Mouse (Mus musculus) left cerebral cortex, postnatal 36 days (tissue): ENCODE measurements around the gene Tcf7l2. TPM values are rescaled to one million over a fixed set of nuclear protein-coding genes. Genes with fewer than 3 reads are reported as not detected.

ENCODE experiments used
- DNase-seq, 2 experiments: peaks; one replicate each; pipeline ENCODE4 v3.0.0; 2021 to 2022; ENCODE audit warnings: low spot score in 2 of 2, mixed read lengths in 1 of 2
- intact Hi-C: fragments of 180-260 bp; cut with DNase I; formaldehyde crosslinking; loops from one replicate; pipeline ENCODE4 v1.15.1; 2025
- total RNA-seq, 2 experiments: library from RNA; stranded (reverse); gene quantifications; 2 replicates each; pipeline ENCODE4 v1.2.3; 2021

The Tcf7l2 gene
- 10 to 100 TPM in 1 of 2 experiments, 1 to 10 TPM in 1; 8.5 to 10.6 TPM for total RNA-seq

GRCm38 (mm10) chr19:55741439-55741928 lies at the start of gene Tcf7l2:
TSS of gene Tcf7l2 (plus strand) at chr19:55741820.
- DNase-seq, result peak; percentile 43 to 57
- intact Hi-C loops, result loop anchor here (5.0 kb wide), 2 partner anchors 156 to 329 kb away; no protein-coding TSS in a partner anchor

GRCm38 (mm10) chr19:55694651-55695050 lies 47.0 kb upstream of the Tcf7l2 start:
- intact Hi-C loops, result no loop called here
- DNase-seq, result no peak

- DNase-seq, result no peak
- intact Hi-C loops, result no loop called here
Observed at GRCm38 (mm10) chr19:55695418-55695817, 46.2 kb upstream of the Tcf7l2 start.

- intact Hi-C loops, result no loop called here
Observed at GRCm38 (mm10) chr19:55698892-55699291, 42.7 kb upstream of the Tcf7l2 start.

GRCm38 (mm10) chr19:55700214-55700568 lies 41.4 kb upstream of the Tcf7l2 start:
- no peak for DNase-seq
- intact Hi-C loops, result no loop called here

More at GRCm38 (mm10) chr19:55698892-55699291, 42.7 kb upstream of the Tcf7l2 start:
- no peak for DNase-seq

GRCm38 (mm10) chr19:55700569-55701282 lies 40.9 kb upstream of the Tcf7l2 start:
- intact Hi-C loops, result no loop called here
- DNase-seq, result no peak

- intact Hi-C loops, result no loop called here
- DNase-seq, result no peak
Observed at GRCm38 (mm10) chr19:55701283-55701633, 40.4 kb upstream of the Tcf7l2 start.

- DNase-seq, result no peak
- intact Hi-C loops, result no loop called here
Observed at GRCm38 (mm10) chr19:55702081-55702480, 39.5 kb upstream of the Tcf7l2 start.

- DNase-seq, result no peak
- intact Hi-C loops, result no loop called here
Observed at GRCm38 (mm10) chr19:55702716-55703115, 38.9 kb upstream of the Tcf7l2 start.

- intact Hi-C loops, result no loop called here
- DNase-seq, result no peak
Observed at GRCm38 (mm10) chr19:55704071-55704470, 37.5 kb upstream of the Tcf7l2 start.

GRCm38 (mm10) chr19:55706300-55706699 lies 35.3 kb upstream of the Tcf7l2 start:
- intact Hi-C loops, result no loop called here
- DNase-seq, result no peak

GRCm38 (mm10) chr19:55706806-55707205 lies 34.8 kb upstream of the Tcf7l2 start:
- DNase-seq, result no peak

GRCm38 (mm10) chr19:55708031-55708554 lies 33.5 kb upstream of the Tcf7l2 start:
- DNase-seq, result no peak
- intact Hi-C loops, result no loop called here

More at GRCm38 (mm10) chr19:55706806-55707205, 34.8 kb upstream of the Tcf7l2 start:
- intact Hi-C loops, result no loop called here

GRCm38 (mm10) chr19:55710841-55711240 lies 30.8 kb upstream of the Tcf7l2 start:
- intact Hi-C loops, result no loop called here
- no peak for DNase-seq

GRCm38 (mm10) chr19:55711701-55712100 lies 29.9 kb upstream of the Tcf7l2 start:
- intact Hi-C loops, result no loop called here

GRCm38 (mm10) chr19:55712678-55713077 lies 28.9 kb upstream of the Tcf7l2 start:
- intact Hi-C loops, result no loop called here
- DNase-seq, result no peak

More at GRCm38 (mm10) chr19:55711701-55712100, 29.9 kb upstream of the Tcf7l2 start:
- no peak for DNase-seq

GRCm38 (mm10) chr19:55714015-55714414 lies 27.6 kb upstream of the Tcf7l2 start:
- no peak for DNase-seq
- intact Hi-C loops, result no loop called here

GRCm38 (mm10) chr19:55714665-55715064 lies 27.0 kb upstream of the Tcf7l2 start:
- intact Hi-C loops, result no loop called here
- DNase-seq, result no peak

GRCm38 (mm10) chr19:55719083-55719482 lies 22.5 kb upstream of the Tcf7l2 start:
- DNase-seq, result no peak
- intact Hi-C loops, result no loop called here

- no peak for DNase-seq
- intact Hi-C loops, result no loop called here
Observed at GRCm38 (mm10) chr19:55719524-55720408, 21.9 kb upstream of the Tcf7l2 start.
